Mouse (Mus musculus) limb, embryonic 15.5 days (tissue): Measurements from ENCODE around the gene Anapc7. TPM values are rescaled to one million over a fixed set of nuclear protein-coding genes. Genes with fewer than 3 reads are reported as not detected.
"Not testable (repeated sequence)": the region's sequence is repeated elsewhere in the genome, so short reads cannot be mapped to it uniquely, and the experiment has no call there.

Experiments used
- ATAC-seq: fragments of 200-750 bp; cut with Nextera tagmentation; 2 replicates; pipeline ENCODE4 v1.8.0; 2017; ENCODE audit warnings: low read depth, moderate TSS enrichment; ENCODE audit not compliant: insufficient number of reproducible peaks, low FRiP score, low TSS enrichment
- H3K27ac ChIP-seq: fragments of 300-500 bp; sonication (generic); 2 replicates; pipeline ENCODE4 v1.5.1; 2015; ENCODE audit warnings: moderate library complexity, mild to moderate bottlenecking, inconsistent platforms
- H3K27me3 ChIP-seq: fragments of 300-500 bp; sonication (generic); 2 replicates; pipeline ENCODE4 v1.6.1; 2015; ENCODE audit warnings: inconsistent platforms
- H3K36me3 ChIP-seq: fragments of 300-500 bp; sonication (generic); 2 replicates; pipeline ENCODE4 v1.6.1; 2015; ENCODE audit warnings: inconsistent platforms
- H3K4me1 ChIP-seq: fragments of 300-500 bp; sonication (generic); 2 replicates; pipeline ENCODE4 v1.6.1; 2015; ENCODE audit warnings: inconsistent platforms
- H3K4me2 ChIP-seq: fragments of 300-500 bp; sonication (generic); 2 replicates; pipeline ENCODE4 v1.6.1; 2015; ENCODE audit warnings: mild to moderate bottlenecking, inconsistent platforms
- H3K4me3 ChIP-seq: fragments of 300-500 bp; sonication (generic); 2 replicates; pipeline ENCODE4 v1.5.1; 2015; ENCODE audit warnings: mild to moderate bottlenecking, inconsistent platforms
- H3K9ac ChIP-seq: fragments of 300-500 bp; sonication (generic); 2 replicates; pipeline ENCODE4 v1.6.1; 2015; ENCODE audit warnings: inconsistent platforms
- H3K9me3 ChIP-seq: fragments of 300-500 bp; sonication (generic); 2 replicates; pipeline ENCODE4 v1.6.1; 2016; ENCODE audit warnings: inconsistent platforms
- WGBS: fragments of 180-500 bp; shearing (Covaris S2); methylation state at CpG from one replicate; pipeline ENCODE4 v1.1.7; 2015; 5-methylcytosine and 5-hydroxymethylcytosine counted together
- polyA plus RNA-seq: library from polyadenylated mRNA; unstranded; fragments of >200 nt; fragmentation: Nextera tagmentation; extraction: Ambion mirVana; gene quantifications from 2 replicates; pipeline ENCODE4 v1.2.1, GENCODE M21; 2015

The Anapc7 gene
- polyA plus RNA-seq, 1 experiment from 2014 or later = 40.2 TPM

GRCm38 (mm10) chr5:122482733-122483391 is 61.4 kb downstream of the Anapc7 start:
- ATAC-seq = no peak
- 80% methylated on average over 6 of the region's 6 CpGs for WGBS

DNA sequence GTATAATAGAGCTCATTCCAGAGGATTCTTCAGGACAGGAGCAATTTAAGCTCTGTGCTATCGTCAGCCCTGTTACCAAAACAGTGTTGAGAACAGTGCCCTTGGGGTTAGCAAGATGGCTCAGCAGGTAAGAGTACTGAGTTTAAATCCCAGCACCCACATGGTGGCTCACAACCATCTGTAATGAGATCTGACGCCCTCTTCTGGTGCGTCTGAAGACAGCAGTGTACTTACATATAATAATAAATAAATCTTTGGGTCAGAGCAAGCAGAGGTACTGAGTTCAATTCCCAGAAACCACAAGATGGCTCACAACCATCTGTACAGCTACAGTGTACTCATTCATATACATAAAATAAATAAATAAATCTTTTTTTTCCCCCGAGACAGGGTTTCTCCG is 64.8 kb downstream of the Anapc7 start:
- not testable (repeated sequence) for H3K27ac ChIP-seq, H3K4me1 ChIP-seq, ATAC-seq, H3K9ac ChIP-seq, H3K4me3 ChIP-seq, H3K27me3 ChIP-seq, H3K9me3 ChIP-seq, H3K4me2 ChIP-seq
- 78% methylated on average over 5 of the region's 5 CpGs for WGBS
- H3K36me3 ChIP-seq = peaks cover 81% of the 10 kb centered on the region

More at GRCm38 (mm10) chr5:122482733-122483391, 61.4 kb downstream of the Anapc7 start:
- H3K4me3 ChIP-seq = no peak overlapping the region
- no peaks in the 10 kb centered on the region for H3K27me3 ChIP-seq
- peaks cover 66% of the 10 kb centered on the region for H3K36me3 ChIP-seq
- no peak overlapping the region for H3K27ac ChIP-seq
- H3K4me2 ChIP-seq = no peak overlapping the region
- H3K9ac ChIP-seq = no peak overlapping the region
- no peaks in the 10 kb centered on the region for H3K9me3 ChIP-seq
- no peaks in the 10 kb centered on the region for H3K4me1 ChIP-seq

GRCm38 (mm10) chr5:122487825-122488224 is 66.3 kb downstream of the Anapc7 start:
- 87% methylated on average over 6 of the region's 6 CpGs for WGBS
- Histone ChIP-seq H3K4me1 (no peaks in the 10 kb centered on the region), H3K27ac (no peak overlapping the region), H3K4me2 (no peak overlapping the region), H3K9ac (no peak overlapping the region), H3K27me3 (no peaks in the 10 kb centered on the region), H3K36me3 (peaks cover 80% of the 10 kb centered on the region), H3K9me3 (no peaks in the 10 kb centered on the region), H3K4me3 (no peak overlapping the region)
- no peak for ATAC-seq

DNA sequence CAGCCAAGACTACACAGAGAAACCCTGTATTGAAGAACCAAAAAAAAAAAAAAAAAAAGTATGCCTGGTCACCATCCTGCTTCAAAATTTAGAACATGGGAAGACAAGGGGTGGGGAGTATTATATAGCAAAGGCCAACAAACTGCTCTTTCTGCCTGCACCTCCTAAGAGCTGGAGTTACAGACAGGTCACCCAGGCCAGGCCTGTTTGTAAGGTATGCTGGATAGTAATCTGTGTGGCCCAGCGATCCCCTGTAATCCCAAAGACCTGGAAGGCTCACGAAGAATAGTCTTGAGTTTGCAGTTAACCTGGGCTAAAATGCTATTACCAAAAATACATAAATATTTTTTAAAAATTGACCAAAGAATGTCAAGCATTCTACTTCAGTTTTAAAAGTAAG is 68.7 kb downstream of the Anapc7 start:
- Histone ChIP-seq H3K4me1 (no peaks in the 10 kb centered on the region), H3K27me3 (no peaks in the 10 kb centered on the region), H3K9ac (no peak overlapping the region), H3K4me2 (no peak overlapping the region), H3K27ac (no peak overlapping the region), H3K4me3 (no peak overlapping the region), H3K9me3 (no peaks in the 10 kb centered on the region), H3K36me3 (peaks cover 72% of the 10 kb centered on the region)
- WGBS = 93% methylated on average over 2 of the region's 2 CpGs
- ATAC-seq = no peak

DNA sequence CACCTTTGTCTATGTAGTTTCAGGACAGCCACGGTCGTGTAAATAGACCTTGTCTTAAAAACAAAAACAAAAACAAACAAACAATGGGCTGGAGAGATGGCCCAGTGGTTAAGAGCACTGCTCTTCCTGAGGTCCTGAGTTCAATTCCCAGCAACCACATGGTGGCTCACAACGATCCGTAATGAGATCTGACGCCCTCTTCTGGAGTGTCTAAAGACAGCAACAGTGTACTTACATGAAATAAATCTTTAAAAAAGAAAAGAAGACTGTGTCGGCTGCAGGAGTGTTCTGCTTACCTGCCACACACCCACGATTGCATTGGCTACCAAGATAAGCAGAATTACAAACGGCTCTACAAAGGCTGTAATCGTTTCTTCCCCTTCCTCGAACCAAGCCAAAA is 69.9 kb downstream of the Anapc7 start:
- Histone ChIP-seq H3K27me3 (no peaks in the 10 kb centered on the region), H3K4me3 (no peak overlapping the region), H3K36me3 (peaks cover 71% of the 10 kb centered on the region), H3K4me2 (no peak overlapping the region), H3K9ac (no peak overlapping the region), H3K27ac (no peak overlapping the region), H3K9me3 (no peaks in the 10 kb centered on the region), H3K4me1 (no peaks in the 10 kb centered on the region)
- no peak for ATAC-seq
- WGBS = 84% methylated on average over 10 of the region's 10 CpGs

DNA sequence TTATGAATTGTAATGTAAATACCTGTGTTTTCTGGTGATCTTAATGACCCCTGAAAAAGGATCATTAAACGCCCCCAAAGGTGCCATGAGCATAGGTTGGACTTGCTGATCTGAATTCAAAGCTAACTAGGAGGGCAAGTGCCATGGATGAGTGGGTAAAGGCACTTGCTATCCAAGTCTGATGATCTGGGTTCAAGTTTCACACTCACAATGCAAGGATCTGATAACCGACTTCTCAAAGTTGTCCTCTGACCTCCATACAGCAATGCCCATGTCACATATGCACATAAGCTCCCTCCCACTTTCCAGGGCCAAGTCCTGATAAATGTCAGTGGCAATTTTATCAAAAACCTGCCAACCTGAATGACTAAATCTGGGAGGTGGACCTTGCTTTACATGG is 71.5 kb downstream of the Anapc7 start:
- ATAC-seq = no peak
- H3K4me1 ChIP-seq = peaks cover 2% of the 10 kb centered on the region; the same call in 1 of the 2 replicates
- H3K9me3 ChIP-seq = no peaks in the 10 kb centered on the region
- H3K27me3 ChIP-seq = no peaks in the 10 kb centered on the region
- no peak overlapping the region for H3K4me2 ChIP-seq
- H3K36me3 ChIP-seq = peaks cover 70% of the 10 kb centered on the region
- H3K4me3 ChIP-seq = no peak overlapping the region
- no peak overlapping the region for H3K27ac ChIP-seq
- 86% methylated on average over 2 of the region's 2 CpGs for WGBS
- H3K9ac ChIP-seq = no peak overlapping the region

GRCm38 (mm10) chr5:122494449-122494848 is 73.0 kb downstream of the Anapc7 start:
- H3K4me3 ChIP-seq = no peak overlapping the region
- no peak for ATAC-seq
- H3K4me2 ChIP-seq = no peak overlapping the region
- no peaks in the 10 kb centered on the region for H3K27me3 ChIP-seq
- H3K4me1 ChIP-seq = peaks cover 8% of the 10 kb centered on the region
- WGBS = 44% methylated on average over 1 of the region's 1 CpGs
- peaks cover 56% of the 10 kb centered on the region for H3K36me3 ChIP-seq
- H3K27ac ChIP-seq = no peak overlapping the region
- H3K9ac ChIP-seq = no peak overlapping the region
- no peaks in the 10 kb centered on the region for H3K9me3 ChIP-seq

Other genes with a start within 250 kb of the Anapc7 start
- 8.8 and 11.5 TPM in 2 replicates for gene Hvcn1, start 214.9 kb upstream of the Anapc7 start, polyA plus RNA-seq
- gene Tctn1, start 157.2 kb upstream of the Anapc7 start, polyA plus RNA-seq = 5.7 and 6.0 TPM in 2 replicates
- gene Pptc7, start 137.3 kb upstream of the Anapc7 start, polyA plus RNA-seq = 6.8 and 7.9 TPM in 2 replicates
- gene Rad9b, start 67.5 kb upstream of the Anapc7 start, polyA plus RNA-seq = 10.9 and 11.5 TPM in 2 replicates
- 184 and 185 TPM in 2 replicates for gene Vps29, start 67.3 kb upstream of the Anapc7 start, polyA plus RNA-seq
- 60.5 and 68.7 TPM in 2 replicates for gene Gpn3, start 49.8 kb upstream of the Anapc7 start, polyA plus RNA-seq
- gene Fam216a, start 49.3 kb upstream of the Anapc7 start, polyA plus RNA-seq = 58.3 and 59.3 TPM in 2 replicates
- 141 and 177 TPM in 2 replicates for gene Arpc3, start 29.8 kb upstream of the Anapc7 start, polyA plus RNA-seq
- gene Atp2a2, start 80.5 kb downstream of the Anapc7 start, polyA plus RNA-seq = 29.1 and 29.2 TPM in 2 replicates
- gene Ift81, start 192.8 kb downstream of the Anapc7 start, polyA plus RNA-seq = 35.6 and 36.0 TPM in 2 replicates
- 2.2 and 2.3 TPM in 2 replicates for gene P2rx7, start 222.2 kb downstream of the Anapc7 start, polyA plus RNA-seq